Comparison of ENCODE assay signal across 29 mouse cellular contexts in genomic region chr1:133416472-133416871, GRCm38 (mm10). TPM values are rescaled to one million over a fixed set of nuclear protein-coding genes. Genes with fewer than 3 reads are reported as not detected.
A peak's percentile ranks its signal among the peaks of the same experiment; 100 is the strongest.
DNase-seq lines count a peak whose midpoint lies in the region; ATAC-seq and TF ChIP-seq lines count a peak whose summit lies in the region.
"Had no signal": no experiment of that assay in that cellular context is flagged by ENCODE, and none has a peak within 500 bp of the region (broad histone marks: within the 10 kb centered on the region; RNA-seq: fewer than 3 reads in every experiment).

No protein-coding gene starts in this region.

- no peaks in the 10 kb centered on the region for H3K9me3 ChIP-seq in kidney, embryonic 14.5 days (ENCODE audit: control insufficient read depth, low read length)
- no peaks in the 10 kb centered on the region for H3K9me3 ChIP-seq in lung, embryonic 15.5 days
- H3K9me3 ChIP-seq in E14TG2a.4 (ENCODE audit: low read length) = no peaks in the 10 kb centered on the region
- H3K9me3 ChIP-seq: forebrain, embryonic 10.5 days; heart, embryonic 12.5 days; hindbrain, embryonic 12.5 days; limb, embryonic 13.5 days; liver, embryonic 13.5 days; midbrain, embryonic 13.5 days; neural tube, embryonic 12.5 days had no signal

- H3K4me3 ChIP-seq in kidney, adult 2 months (ENCODE audit: insufficient read depth, low read depth, low read length) = no peak overlapping the region
- H3K4me3 ChIP-seq in kidney, embryonic 14.5 days (ENCODE audit: low read length) = no peak overlapping the region
- H3K4me3 ChIP-seq in lung, embryonic 15.5 days = no peak overlapping the region
- H3K4me3 ChIP-seq in E14TG2a.4 (replicated peaks; ENCODE audit: low read length) = peak overlapping the region; percentile 32; the same call in 1 of the 2 replicates
- H3K4me3 ChIP-seq: forebrain, embryonic 10.5 days; heart, embryonic 12.5 days; hindbrain, embryonic 12.5 days; limb, embryonic 13.5 days; liver, embryonic 13.5 days; midbrain, embryonic 13.5 days; neural tube, embryonic 12.5 days had no signal

- TF ChIP-seq CTCF in kidney, adult 2 months (conservative IDR thresholded peaks at IDR 0.05; ENCODE audit: insufficient read depth, insufficient read length, low read depth, low read length) = no peak
- TF ChIP-seq CTCF in E14TG2a.4 (conservative IDR thresholded peaks at IDR 0.05; ENCODE audit: low read length) = no peak

- no peak for TF ChIP-seq POLR2A in kidney, adult 2 months (IDR thresholded peaks at IDR 0.05; ENCODE audit: low read depth, low read length)

- H3K27me3 ChIP-seq in kidney, adult 2 months (replicated peaks; ENCODE audit: control insufficient read depth, insufficient read depth, low read length) = no peaks in the 10 kb centered on the region
- H3K27me3 ChIP-seq in kidney, embryonic 14.5 days (ENCODE audit: control insufficient read depth, insufficient read depth, low read length) = no peaks in the 10 kb centered on the region
- no peaks in the 10 kb centered on the region for H3K27me3 ChIP-seq in lung, embryonic 15.5 days
- peaks cover 22% of the 10 kb centered on the region for H3K27me3 ChIP-seq in E14TG2a.4 (ENCODE audit: insufficient read depth, low read length)
- H3K27me3 ChIP-seq: hindbrain, embryonic 12.5 days; midbrain, embryonic 13.5 days; neural tube, embryonic 12.5 days had no signal

- no peak overlapping the region for H3K4me2 ChIP-seq in kidney, embryonic 14.5 days (replicated peaks; ENCODE audit: low read depth, low read length)
- no peak overlapping the region for H3K4me2 ChIP-seq in lung, embryonic 15.5 days
- H3K4me2 ChIP-seq: hindbrain, embryonic 12.5 days; limb, embryonic 13.5 days; midbrain, embryonic 13.5 days; neural tube, embryonic 12.5 days had no signal

- peaks cover 70% of the 10 kb centered on the region for H3K4me1 ChIP-seq in kidney, adult 2 months (ENCODE audit: control insufficient read depth, insufficient read depth, low read length)
- peaks cover 77% of the 10 kb centered on the region for H3K4me1 ChIP-seq in kidney, embryonic 14.5 days (ENCODE audit: control insufficient read depth, insufficient read depth, low read length)
- H3K4me1 ChIP-seq in lung, embryonic 15.5 days = peaks cover 73% of the 10 kb centered on the region
- H3K4me1 ChIP-seq in E14TG2a.4 (replicated peaks; ENCODE audit: low read depth, low read length) = peaks cover 96% of the 10 kb centered on the region

- H3K27ac ChIP-seq in kidney, adult 2 months (ENCODE audit: insufficient read depth, low read depth, low read length) = peak overlapping the region; percentile 39
- H3K27ac ChIP-seq in kidney, embryonic 14.5 days (ENCODE audit: low read depth, low read length) = no peak overlapping the region
- H3K27ac ChIP-seq in lung, embryonic 15.5 days = 0 out of 2 replicates have a peak overlapping the region, but pooled peaks have one; percentile 80
- H3K27ac ChIP-seq: hindbrain, embryonic 12.5 days; limb, embryonic 13.5 days; liver, embryonic 13.5 days; midbrain, embryonic 13.5 days; neural tube, embryonic 12.5 days had no signal

- H3K9ac ChIP-seq in kidney, embryonic 14.5 days (ENCODE audit: low read depth, low read length) = no peak overlapping the region
- no peak overlapping the region for H3K9ac ChIP-seq in lung, embryonic 15.5 days
- H3K9ac ChIP-seq: heart, embryonic 12.5 days; hindbrain, embryonic 12.5 days; limb, embryonic 13.5 days; liver, embryonic 13.5 days; midbrain, embryonic 13.5 days; neural tube, embryonic 12.5 days had no signal

- 76% methylated on average over 7 of the region's 7 CpGs for WGBS in kidney, adult 2 months
- WGBS in kidney, embryonic 14.5 days = 95% methylated on average over 7 of the region's 7 CpGs
- 79% methylated on average over 7 of the region's 7 CpGs for WGBS in lung, embryonic 15.5 days

- no peak for DNase-seq in kidney, adult 2 months
- DNase-seq in lung, adult 18-20 months = no peak
- DNase-seq in ES-CJ7 (ENCODE audit: low read depth, low spot score) = peak; percentile 57
- no peak for DNase-seq in layer of hippocampus, adult 8-10 months (ENCODE audit: low spot score in 2 of 2)
- DNase-seq in cerebellum, adult 11-12 months = no peak
- DNase-seq: adrenal gland, postnatal 25 days; B cell, adult 2 months; cerebellum, postnatal 14 days; gastrocnemius, postnatal 25 days; heart, postnatal 10 days; kidney, postnatal 36 days; layer of hippocampus, adult 9-11 months; liver, embryonic 13.5 days; lung, postnatal 14 days; retina, postnatal 1 day; right cerebral cortex, postnatal 25 days; spleen, adult 18-20 months; thymus, adult 2 months had no signal

- no peak for ATAC-seq in kidney, embryonic 14.5 days (ENCODE audit: low FRiP score, low TSS enrichment)
- no peak for ATAC-seq in lung, embryonic 15.5 days (ENCODE audit: borderline replicate concordance, extremely low read depth, low FRiP score, low TSS enrichment)
- ATAC-seq: forebrain, embryonic 16.5 days; midbrain, embryonic 13.5 days had no signal

- H3K36me3 ChIP-seq in kidney, adult 2 months (ENCODE audit: control insufficient read depth, insufficient read depth, low read length) = no peaks in the 10 kb centered on the region
- H3K36me3 ChIP-seq in kidney, embryonic 14.5 days (ENCODE audit: control insufficient read depth, insufficient read depth, low read length) = no peaks in the 10 kb centered on the region
- H3K36me3 ChIP-seq in lung, embryonic 15.5 days = no peaks in the 10 kb centered on the region
- no peaks in the 10 kb centered on the region for H3K36me3 ChIP-seq in E14TG2a.4 (ENCODE audit: insufficient read depth, low read length)
- H3K36me3 ChIP-seq: heart, embryonic 12.5 days; hindbrain, embryonic 12.5 days; limb, embryonic 13.5 days; liver, embryonic 13.5 days; midbrain, embryonic 13.5 days; neural tube, embryonic 12.5 days had no signal

RNA-seq across cellular contexts. Expression of gene Sox13, which starts 7.7 kb away (rescaled TPM):
- 46.7 and 51.2 TPM in 2 replicates for polyA plus RNA-seq in kidney, adult 2 months (2012; rRNA removed)
- 13.8 and 16.2 TPM in 2 replicates for polyA plus RNA-seq in kidney, embryonic 14.5 days (2014; fragmentation: Nextera tagmentation; extraction: Ambion mirVana)
- 7.3 and 9.0 TPM in 2 replicates for polyA plus RNA-seq in lung, embryonic 15.5 days (2015; fragmentation: Nextera tagmentation; extraction: Ambion mirVana)
- total RNA-seq in layer of hippocampus, adult 8-10 months (2022) = 10 to 100 TPM in 1 of 4 experiments, 1 to 10 TPM in 3; 9.3 to 13.7 (median 9.4) TPM

RNA-seq across cellular contexts. Expression of gene Etnk2, which starts 53.1 kb away (rescaled TPM):
- polyA plus RNA-seq in kidney, adult 2 months (2012; rRNA removed) = 5.4 and 5.6 TPM in 2 replicates
- polyA plus RNA-seq in kidney, embryonic 14.5 days (2014; fragmentation: Nextera tagmentation; extraction: Ambion mirVana) = 1.7 and 2.0 TPM in 2 replicates
- 2.7 and 3.0 TPM in 2 replicates for polyA plus RNA-seq in lung, embryonic 15.5 days (2015; fragmentation: Nextera tagmentation; extraction: Ambion mirVana)
- total RNA-seq in layer of hippocampus, adult 8-10 months (2022) = 1 to 10 TPM; 2.0 to 3.3 (median 2.5) TPM
- total RNA-seq: megakaryocyte, adult 5-6 weeks had no signal
